Mouse (Mus musculus) cerebellum, adult 11 months (tissue): ENCODE data around the gene Sytl1.

Experiments
- DNase-seq: peaks from one replicate; pipeline ENCODE4 v3.0.0; 2022

Sytl1 gene

DNA sequence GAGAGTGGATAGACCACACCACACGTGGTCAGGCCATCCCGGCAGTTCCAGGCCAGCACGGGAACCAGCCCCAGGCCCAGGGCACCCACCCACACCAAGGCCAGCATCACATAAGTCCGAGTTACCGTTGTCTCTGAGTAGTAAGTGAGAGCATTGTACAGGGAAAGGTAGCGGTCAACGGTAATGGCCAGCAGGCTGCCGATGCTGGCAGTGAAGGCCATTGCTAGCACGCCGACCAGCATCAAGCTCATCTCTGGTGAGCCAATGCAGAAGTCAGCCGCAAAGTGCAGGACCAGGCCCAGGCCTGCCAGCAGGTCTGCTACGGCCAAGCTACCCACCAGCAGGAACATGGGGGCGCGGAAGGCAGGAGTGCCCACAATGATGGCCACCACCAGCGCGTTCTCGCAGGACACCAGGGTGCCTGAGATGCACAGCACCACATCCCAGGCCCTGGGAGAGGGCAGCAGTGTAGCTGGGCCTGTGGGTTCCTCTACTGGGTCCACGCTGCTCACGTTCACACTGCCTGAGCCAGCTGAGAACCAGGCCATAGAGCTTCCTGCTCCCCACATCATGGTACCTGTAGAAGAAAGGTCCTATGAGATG is 52.0 kb downstream of the Sytl1 start:
- DNase-seq: no peak

DNA sequence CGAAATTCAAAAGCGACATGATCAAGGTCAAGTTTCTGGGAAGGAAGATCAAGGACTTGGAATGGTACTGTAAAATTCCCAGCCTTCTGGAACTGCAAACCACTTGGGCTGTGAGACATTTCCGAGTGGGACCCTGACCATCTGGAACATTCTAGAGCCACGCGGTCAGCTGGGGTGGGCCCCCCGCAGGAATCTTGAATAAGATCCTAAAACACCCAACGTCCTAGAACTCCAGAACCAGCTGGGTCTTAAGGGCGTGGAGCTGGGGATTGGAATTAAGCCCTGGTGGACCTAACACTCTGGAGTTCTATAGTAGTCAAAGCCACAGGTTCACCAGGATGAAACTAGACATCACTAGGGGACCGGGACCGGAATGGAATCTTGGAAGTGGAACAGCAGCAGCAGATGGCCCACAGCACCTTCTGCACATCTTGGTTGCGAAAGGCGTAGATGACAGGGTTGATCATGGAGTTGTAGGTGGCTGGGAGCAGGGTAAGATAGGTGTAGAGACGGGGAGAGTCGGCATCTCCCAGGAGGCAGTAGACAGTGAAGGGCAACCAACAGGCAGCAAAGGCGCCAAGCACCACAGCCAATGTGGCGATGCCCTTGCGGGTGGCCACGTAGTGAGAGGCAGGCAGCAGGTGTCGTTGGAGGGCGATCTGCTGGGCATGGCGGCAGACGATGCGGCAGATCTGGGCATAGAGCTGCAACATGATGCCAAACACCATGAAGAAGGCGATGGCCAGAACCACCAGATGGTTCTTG is 52.7 kb downstream of the Sytl1 start:
- no peak for DNase-seq

DNA sequence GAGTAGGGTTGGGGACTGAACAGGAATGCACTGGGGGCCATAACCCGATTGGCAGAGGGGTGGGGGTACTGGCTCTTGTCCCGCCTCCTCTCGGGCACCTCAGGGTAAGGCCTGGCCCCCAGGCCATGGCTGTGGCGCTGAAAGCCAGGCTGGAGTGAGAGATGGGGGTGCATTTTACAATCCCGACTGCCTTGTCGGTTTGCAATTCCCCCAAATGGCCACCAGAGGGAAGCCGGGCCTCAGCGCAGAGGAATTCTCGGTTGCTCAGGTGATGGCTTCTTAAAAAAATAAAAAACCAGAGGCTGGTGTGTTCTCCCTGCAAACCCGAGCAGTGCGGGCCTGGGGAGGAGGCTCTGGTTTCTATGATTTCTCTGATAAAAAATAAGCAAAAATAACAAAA is 53.5 kb downstream of the Sytl1 start:
- peak; percentile 66 for DNase-seq

DNA sequence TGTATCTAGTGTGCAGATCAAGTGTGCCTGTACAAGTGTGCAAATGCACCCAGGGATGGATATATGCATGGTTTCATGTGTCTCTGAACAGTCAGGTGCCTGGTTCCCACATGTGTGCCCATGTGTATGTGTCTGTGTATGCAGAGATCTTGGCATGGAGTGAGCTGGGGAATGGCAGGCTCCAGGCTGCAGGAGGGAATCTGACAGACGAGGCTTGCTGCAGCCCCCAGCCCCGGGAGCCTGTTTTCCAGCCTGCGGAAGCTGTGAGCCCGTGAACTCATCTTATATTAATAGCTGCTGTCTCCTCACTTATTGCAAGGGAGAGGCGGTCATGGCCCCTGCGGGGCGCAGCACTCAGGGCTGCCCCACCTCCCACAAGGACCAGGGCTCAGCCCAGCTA is 58.5 kb downstream of the Sytl1 start:
- no peak for DNase-seq

DNA sequence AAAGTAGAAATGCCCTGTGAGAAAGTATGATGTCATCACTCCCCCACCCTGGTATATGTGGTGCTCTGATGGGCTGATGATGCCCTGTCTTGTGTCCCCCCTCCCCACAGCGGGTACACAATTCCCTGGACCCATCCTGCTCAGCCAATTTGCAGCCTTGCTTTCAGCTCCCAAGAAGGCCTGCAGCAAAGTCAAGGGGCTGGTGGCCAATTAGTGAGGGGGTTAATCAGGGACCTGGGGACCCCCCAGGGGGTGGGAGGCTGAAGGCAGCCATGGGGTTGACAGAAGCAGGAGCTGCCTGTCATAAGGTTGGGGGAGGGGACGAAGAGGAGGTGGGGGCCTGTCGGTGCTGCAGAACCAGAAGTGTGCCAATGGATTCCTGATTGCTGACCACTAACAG is 59.3 kb downstream of the Sytl1 start:
- DNase-seq: no peak
